Mouse (Mus musculus) cerebellum, postnatal 4 days (tissue): ENCODE data around the gene Spout1.

Source experiments
- DNase-seq, 2 experiments: peaks; one replicate each; pipeline ENCODE4 v3.0.0; 2022; ENCODE audit warnings: low spot score in 2 of 2, mixed read lengths in 1 of 2

Spout1 gene

GRCm38 (mm10) chr2:30130156-30130555 is 48.1 kb downstream of the Spout1 start:
- no peak for DNase-seq

- no peak for DNase-seq
These were observed 49.5 kb downstream of the Spout1 start for GRCm38 (mm10) chr2:30128789-30129188.

- peak; percentile 82 to 93 for DNase-seq
These were observed 53.6 kb downstream of the Spout1 start, which contains the start of gene Zer1 for GRCm38 (mm10) chr2:30124472-30125274. Gene Zer1, minus strand, starts transcription at chr2:30124585.

GRCm38 (mm10) chr2:30123729-30124471 is 54.4 kb downstream of the Spout1 start:
- no peak for DNase-seq
